Mouse (Mus musculus) c-Kit-negative CD71-positive TER-119-positive erythroid progenitor cells, embryonic 14.5 days (primary cell): Measurements from ENCODE around the gene Tubb2a.

Experiments used
- DNase-seq: peaks from one replicate; pipeline ENCODE4 v3.0.0-alpha.2; 2013; ENCODE audit warnings: low read depth, low spot score

Gene Tubb2a

GRCm38 (mm10) chr13:34077492-34078271 is at the start of gene Tubb2a:
Gene Tubb2a (minus strand): TSS chr13:34078007.
- peak; percentile 73 for DNase-seq

GRCm38 (mm10) chr13:34125711-34126110 is 47.9 kb upstream of the Tubb2a start:
- DNase-seq: no peak

GRCm38 (mm10) chr13:34120536-34120935 is 42.7 kb upstream of the Tubb2a start:
- DNase-seq: no peak

GRCm38 (mm10) chr13:34119406-34119805 is 41.6 kb upstream of the Tubb2a start:
- no peak for DNase-seq

GRCm38 (mm10) chr13:34118816-34119215 is 41.0 kb upstream of the Tubb2a start:
- no peak for DNase-seq

- DNase-seq: no peak
Measured at GRCm38 (mm10) chr13:34116508-34116907, 38.7 kb upstream of the Tubb2a start.

GRCm38 (mm10) chr13:34114654-34115053 is 36.8 kb upstream of the Tubb2a start:
- no peak for DNase-seq

GRCm38 (mm10) chr13:34113086-34113485 is 35.3 kb upstream of the Tubb2a start:
- no peak for DNase-seq

GRCm38 (mm10) chr13:34112369-34113081 is 34.7 kb upstream of the Tubb2a start:
- no peak for DNase-seq

GRCm38 (mm10) chr13:34111878-34112277 is 34.1 kb upstream of the Tubb2a start:
- DNase-seq: no peak

GRCm38 (mm10) chr13:34111019-34111418 is 33.2 kb upstream of the Tubb2a start:
- no peak for DNase-seq

GRCm38 (mm10) chr13:34109677-34110058 is 31.9 kb upstream of the Tubb2a start:
- no peak for DNase-seq

- no peak for DNase-seq
Measured at GRCm38 (mm10) chr13:34109035-34109676, 31.3 kb upstream of the Tubb2a start.

- DNase-seq: no peak
Measured at GRCm38 (mm10) chr13:34106999-34107398, 29.2 kb upstream of the Tubb2a start.

- no peak for DNase-seq
Measured at GRCm38 (mm10) chr13:34106256-34106655, 28.4 kb upstream of the Tubb2a start.

GRCm38 (mm10) chr13:34105364-34105763 is 27.6 kb upstream of the Tubb2a start:
- no peak for DNase-seq

- DNase-seq: no peak
Measured at GRCm38 (mm10) chr13:34101908-34102307, 24.1 kb upstream of the Tubb2a start.

GRCm38 (mm10) chr13:34101247-34101646 is 23.4 kb upstream of the Tubb2a start:
- DNase-seq: no peak

- peak; percentile 15 for DNase-seq
Measured at GRCm38 (mm10) chr13:34100733-34101132, 22.9 kb upstream of the Tubb2a start.

GRCm38 (mm10) chr13:34097086-34097485 is 19.3 kb upstream of the Tubb2a start:
- DNase-seq: no peak

- DNase-seq: no peak
Measured at GRCm38 (mm10) chr13:34096455-34096854, 18.6 kb upstream of the Tubb2a start.
